Mouse (Mus musculus) ovary, postnatal 10 days (tissue): ENCODE results near the gene Zfp84.

ENCODE experiments used
- DNase-seq: peaks from one replicate; pipeline ENCODE4 v3.0.0; 2022; ENCODE audit warnings: low spot score

Gene Zfp84

GRCm38 (mm10) chr7:29818619-29819254 lies 50.4 kb downstream of the Zfp84 start:
- DNase-seq = peak; percentile 22

- no peak for DNase-seq
These were observed 59.6 kb downstream of the Zfp84 start for GRCm38 (mm10) chr7:29828001-29828400.
